Mouse (Mus musculus) MEL (cell line): ENCODE data around the gene Atp8a1. TPM values are rescaled to one million over a fixed set of nuclear protein-coding genes. Genes with fewer than 3 reads are reported as not detected.

Source experiments
- DNase-seq: peaks from one replicate; pipeline ENCODE4 v3.0.0; 2011; ENCODE audit warnings: low read depth, low spot score
- H3K27ac ChIP-seq: 2 replicates; pipeline ENCODE4 v1.5.1; 2012; ENCODE audit warnings: low read depth, mild to moderate bottlenecking, control low read depth, low read length, moderate library complexity; ENCODE audit not compliant: control insufficient read depth
- H3K27me3 ChIP-seq, 2 experiments: fragments of 150-350 bp in 1 of 2; sonication (generic) in 1 of 2; 2 replicates each; pipeline ENCODE4 v1.6.1; 2012; ENCODE audit warnings: low read length in 2 of 2, mild to moderate bottlenecking in 2 of 2, improper control_type of control experiment in 1 of 2, moderate library complexity in 1 of 2; ENCODE audit not compliant: insufficient read depth in 2 of 2, control insufficient read depth in 1 of 2
- H3K36me3 ChIP-seq, 2 experiments: 2 replicates each; pipeline ENCODE4 v1.6.1; 2012 to 2014; ENCODE audit warnings: low read length in 2 of 2, improper control_type of control experiment in 1 of 2, inconsistent platforms in 1 of 2, mild to moderate bottlenecking in 1 of 2; ENCODE audit not compliant: insufficient read depth in 2 of 2, control insufficient read depth in 1 of 2
- H3K4me1 ChIP-seq, 2 experiments: fragments of 150-350 bp in 1 of 2; sonication (generic) in 1 of 2; 2 replicates each; pipeline ENCODE4 v1.6.1; 2012; ENCODE audit warnings: low read length in 2 of 2, improper control_type of control experiment in 1 of 2, mild to moderate bottlenecking in 1 of 2; ENCODE audit not compliant: insufficient read depth in 2 of 2, control insufficient read depth in 1 of 2
- H3K4me3 ChIP-seq, 2 experiments: fragments of 150-350 bp in 1 of 2; sonication (generic) in 1 of 2; 2 replicates each; pipeline ENCODE4 v1.5.1; 2012; ENCODE audit warnings: low read depth in 2 of 2, low read length in 2 of 2, mild to moderate bottlenecking in 2 of 2, moderate library complexity in 2 of 2, control low read depth in 1 of 2, improper control_type of control experiment in 1 of 2; ENCODE audit not compliant: control insufficient read depth in 1 of 2, insufficient read depth in 1 of 2
- H3K79me2 ChIP-seq: 2 replicates; pipeline ENCODE4 v1.6.1; 2012; ENCODE audit warnings: mild to moderate bottlenecking, low read length, moderate library complexity; ENCODE audit not compliant: control insufficient read depth, poor library complexity, insufficient read depth
- H3K9ac ChIP-seq: 2 replicates; pipeline ENCODE4 v1.6.1; 2012; ENCODE audit warnings: low read depth, mild to moderate bottlenecking, control low read depth, low read length, moderate library complexity; ENCODE audit not compliant: control insufficient read depth, poor library complexity, severe bottlenecking
- H3K9me3 ChIP-seq: fragments of 150-350 bp; sonication (generic); replicated peaks from 2 replicates; pipeline ENCODE4 v1.6.1; 2012; ENCODE audit warnings: mild to moderate bottlenecking, low read length, improper control_type of control experiment, moderate library complexity; ENCODE audit not compliant: insufficient read depth
- BHLHE40 ChIP-seq: IDR thresholded peaks from 2 replicates; pipeline ENCODE4 v1.6.1; 2012; ENCODE audit warnings: low read depth, mild to moderate bottlenecking, inconsistent platforms, low read length, improper control_type of control experiment, borderline replicate concordance
- CHD2 ChIP-seq: IDR thresholded peaks from 2 replicates; pipeline ENCODE4 v1.6.1; 2011; ENCODE audit warnings: low read length, improper control_type of control experiment
- CTCF ChIP-seq, 3 experiments: IDR thresholded peaks in 2 of 3; conservative IDR thresholded peaks in 1 of 3; 2 replicates each; pipeline ENCODE4 v1.5.1; 2011 to 2012; ENCODE audit warnings: low read length in 3 of 3, low read depth in 2 of 3, mild to moderate bottlenecking in 2 of 3, improper control_type of control experiment in 1 of 3, inconsistent platforms in 1 of 3, mixed read lengths in 1 of 3, moderate library complexity in 1 of 3; ENCODE audit not compliant: control insufficient read depth in 1 of 3, insufficient read depth in 1 of 3, poor library complexity in 1 of 3, severe bottlenecking in 1 of 3
- ELF1 ChIP-seq: IDR thresholded peaks from 2 replicates; pipeline ENCODE4 v1.6.1; 2014; ENCODE audit warnings: low read depth, mild to moderate bottlenecking, inconsistent platforms, low read length, improper control_type of control experiment, moderate library complexity
- JUND ChIP-seq: IDR thresholded peaks from 2 replicates; pipeline ENCODE4 v1.6.1; 2011; ENCODE audit warnings: low read depth, mild to moderate bottlenecking, improper control_type of control experiment, low read length
- MAFK ChIP-seq: IDR thresholded peaks from 2 replicates; pipeline ENCODE4 v1.6.1; 2011; ENCODE audit warnings: low read depth, mild to moderate bottlenecking, low read length, improper control_type of control experiment, borderline replicate concordance
- MEF2A ChIP-seq: IDR thresholded peaks from 2 replicates; pipeline ENCODE4 v1.6.1; 2014; ENCODE audit warnings: low read depth, mild to moderate bottlenecking, inconsistent platforms, low read length, improper control_type of control experiment; ENCODE audit not compliant: poor library complexity, insufficient replicate concordance, severe bottlenecking; ENCODE audit errors: extremely low read depth
- MYC ChIP-seq: IDR thresholded peaks from 2 replicates; pipeline ENCODE4 v1.6.1; 2011; ENCODE audit warnings: low read depth, mild to moderate bottlenecking, low read length, improper control_type of control experiment, moderate library complexity
- NELFE ChIP-seq: IDR thresholded peaks from 2 replicates; pipeline ENCODE4 v1.6.1; 2011; ENCODE audit warnings: low read depth, low read length, improper control_type of control experiment
- POLR2A ChIP-seq, 2 experiments: IDR thresholded peaks; 2 replicates each; pipeline ENCODE4 v1.6.1; 2011 to 2012; ENCODE audit warnings: low read length in 2 of 2, mild to moderate bottlenecking in 2 of 2, control low read depth in 1 of 2, improper control_type of control experiment in 1 of 2, low read depth in 1 of 2, moderate library complexity in 1 of 2; ENCODE audit not compliant: control insufficient read depth in 1 of 2, insufficient read depth in 1 of 2, poor library complexity in 1 of 2
- POLR2AphosphoS2 ChIP-seq: IDR thresholded peaks from 2 replicates; pipeline ENCODE4 v1.6.1; 2011; ENCODE audit warnings: low read length, improper control_type of control experiment
- SIN3A ChIP-seq: IDR thresholded peaks from 2 replicates; pipeline ENCODE4 v1.6.1; 2012; ENCODE audit warnings: low read length, improper control_type of control experiment, inconsistent platforms
- SMC3 ChIP-seq: IDR thresholded peaks from 2 replicates; pipeline ENCODE4 v1.6.1; 2011; ENCODE audit warnings: low read depth, low read length, improper control_type of control experiment
- TAL1 ChIP-seq: IDR thresholded peaks from 2 replicates; pipeline ENCODE4 v1.6.1; 2012; ENCODE audit warnings: mild to moderate bottlenecking, inconsistent platforms, low read length, moderate library complexity, mixed read lengths
- TBP ChIP-seq: IDR thresholded peaks from 2 replicates; pipeline ENCODE4 v1.8.0; 2011; ENCODE audit warnings: low read depth, low read length, improper control_type of control experiment
- TCF12 ChIP-seq: IDR thresholded peaks from 2 replicates; pipeline ENCODE4 v1.6.1; 2014; ENCODE audit warnings: low read depth, mild to moderate bottlenecking, inconsistent platforms, low read length, improper control_type of control experiment, moderate library complexity
- UBTF ChIP-seq: IDR thresholded peaks from 2 replicates; pipeline ENCODE4 v1.6.1; 2012; ENCODE audit warnings: low read depth, mild to moderate bottlenecking, inconsistent platforms, low read length, improper control_type of control experiment, moderate library complexity, borderline replicate concordance; ENCODE audit not compliant: insufficient read depth
- USF1 ChIP-seq: IDR thresholded peaks from 2 replicates; pipeline ENCODE4 v1.6.1; 2014; ENCODE audit warnings: low read depth, mild to moderate bottlenecking, inconsistent platforms, low read length, improper control_type of control experiment, moderate library complexity
- USF2 ChIP-seq, 2 experiments: IDR thresholded peaks; 2 replicates each; pipeline ENCODE4 v1.6.1; 2011 to 2012; ENCODE audit warnings: improper control_type of control experiment in 2 of 2, low read length in 2 of 2, borderline replicate concordance in 1 of 2, inconsistent platforms in 1 of 2, low read depth in 1 of 2, mild to moderate bottlenecking in 1 of 2; ENCODE audit not compliant: insufficient read depth in 1 of 2
- ZKSCAN1 ChIP-seq: IDR thresholded peaks from 2 replicates; pipeline ENCODE4 v1.6.1; 2012; ENCODE audit warnings: low read depth, mild to moderate bottlenecking, inconsistent platforms, low read length, improper control_type of control experiment, moderate library complexity
- ZNF384 ChIP-seq: IDR thresholded peaks from 2 replicates; pipeline ENCODE4 v1.6.1; 2012; ENCODE audit warnings: low read depth, mild to moderate bottlenecking, inconsistent platforms, low read length, improper control_type of control experiment
- polyA plus RNA-seq, 2 experiments: library from polyadenylated mRNA; stranded (reverse) in 1 of 2; unstranded in 1 of 2; fragments of >175 nt in 1 of 2; fragments of >200 nt in 1 of 2; gene quantifications; 2 replicates each; pipeline versions ENCODE4 v1.2.1 to v1.2.4; 2012; ENCODE audit warnings: low replicate concordance in 2 of 2, low read depth in 1 of 2; ENCODE audit not compliant: insufficient read length in 2 of 2, insufficient read depth in 1 of 2, missing spikeins in 1 of 2
- total RNA-seq: library from RNA; depleted of rRNA; stranded (reverse); fragments of 300-350 nt; gene quantifications from 2 replicates; pipeline ENCODE4 v1.2.3, GENCODE M21; 2012

Gene Atp8a1
- total and polyA plus RNA-seq, 3 experiments = 18.2 to 22.1 TPM; not detected in 1

GRCm38 (mm10) chr5:67842306-67842705, 4.9 kb downstream of the Atp8a1 start:
- no peak for DNase-seq
- no peak overlapping the region for H3K9ac ChIP-seq
- no peak overlapping the region for H3K4me3 ChIP-seq
- H3K79me2 ChIP-seq = peaks cover 32% of the 10 kb centered on the region
- H3K27me3 ChIP-seq = no peaks in the 10 kb centered on the region
- TF ChIP-seq JUND (no peak), POLR2AphosphoS2 (no peak), SMC3 (no peak), TCF12 (no peak), MEF2A (no peak), TAL1 (no peak), ELF1 (no peak), ZNF384 (no peak)
- TF ChIP-seq, all 39 proteins: peak for 0
- Histone ChIP-seq H3K27ac (no peak overlapping the region), H3K4me1 (peaks cover 5 to 6% of the 10 kb centered on the region in 2 experiments), H3K36me3 (peaks cover 5 to 7% of the 10 kb centered on the region in 2 experiments), H3K9me3 (no peaks in the 10 kb centered on the region)

- Histone ChIP-seq H3K9ac (no peak overlapping the region), H3K36me3 (peaks cover 5 to 15% of the 10 kb centered on the region in 2 experiments), H3K9me3 (no peaks in the 10 kb centered on the region), H3K27ac (no peak overlapping the region), H3K27me3 (no peaks in the 10 kb centered on the region), H3K4me3 (no peak overlapping the region), H3K4me1 (peaks cover 8 to 16% of the 10 kb centered on the region in 2 experiments), H3K79me2 (peaks cover 20% of the 10 kb centered on the region)
- no peak for DNase-seq
- TF ChIP-seq NELFE = no peak
- TF ChIP-seq MAFK = no peak
- no peak for TF ChIP-seq ELF1
- no peak for TF ChIP-seq USF1
- TF ChIP-seq SIN3A = no peak
- no peak for TF ChIP-seq TBP
- no peak for TF ChIP-seq CHD2
- no peak for TF ChIP-seq BHLHE40
- no peak for TF ChIP-seq CTCF (IDR thresholded peaks at IDR 0.05 in 2 of 3, conservative IDR thresholded peaks at IDR 0.05 in 1 of 3; ENCODE audit: control insufficient read depth in 1 of 3, insufficient read depth in 1 of 3, low read depth in 2 of 3, low read length in 3 of 3, poor library complexity in 1 of 3, severe bottlenecking in 1 of 3)
- no peak for TF ChIP-seq USF2 (IDR thresholded peaks at IDR 0.05; ENCODE audit: borderline replicate concordance in 1 of 2, insufficient read depth in 1 of 2, low read depth in 1 of 2, low read length in 2 of 2)
- no peak for TF ChIP-seq UBTF
- no peak for TF ChIP-seq POLR2AphosphoS2
- TF ChIP-seq POLR2A (IDR thresholded peaks at IDR 0.05; ENCODE audit: control insufficient read depth in 1 of 2, insufficient read depth in 1 of 2, low read depth in 1 of 2, low read length in 2 of 2, poor library complexity in 1 of 2) = no peak
- no peak for TF ChIP-seq MYC
- no peak for TF ChIP-seq TAL1
- TF ChIP-seq ZKSCAN1 = no peak
These were observed 13.4 kb downstream of the Atp8a1 start for GRCm38 (mm10) chr5:67833841-67834240.
